Mouse (Mus musculus): ENCODE results near the gene Gm20509. TPM values are rescaled to one million over a fixed set of nuclear protein-coding genes. Genes with fewer than 3 reads are reported as not detected.
"Not testable (repeated sequence)": the region's sequence is repeated elsewhere in the genome, so short reads cannot be mapped to it uniquely, and the experiment has no call there.

The Gm20509 gene
- total RNA-seq, 2 experiments from 2014 or later: not detected

- DNase-seq: no peak
Observed at GRCm38 (mm10) chr9:73101536-73101935, 734 bp upstream of the Gm20509 start, which contains the start of gene Khdc3. Gene Khdc3, plus strand, starts transcription at chr9:73101836.

DNA sequence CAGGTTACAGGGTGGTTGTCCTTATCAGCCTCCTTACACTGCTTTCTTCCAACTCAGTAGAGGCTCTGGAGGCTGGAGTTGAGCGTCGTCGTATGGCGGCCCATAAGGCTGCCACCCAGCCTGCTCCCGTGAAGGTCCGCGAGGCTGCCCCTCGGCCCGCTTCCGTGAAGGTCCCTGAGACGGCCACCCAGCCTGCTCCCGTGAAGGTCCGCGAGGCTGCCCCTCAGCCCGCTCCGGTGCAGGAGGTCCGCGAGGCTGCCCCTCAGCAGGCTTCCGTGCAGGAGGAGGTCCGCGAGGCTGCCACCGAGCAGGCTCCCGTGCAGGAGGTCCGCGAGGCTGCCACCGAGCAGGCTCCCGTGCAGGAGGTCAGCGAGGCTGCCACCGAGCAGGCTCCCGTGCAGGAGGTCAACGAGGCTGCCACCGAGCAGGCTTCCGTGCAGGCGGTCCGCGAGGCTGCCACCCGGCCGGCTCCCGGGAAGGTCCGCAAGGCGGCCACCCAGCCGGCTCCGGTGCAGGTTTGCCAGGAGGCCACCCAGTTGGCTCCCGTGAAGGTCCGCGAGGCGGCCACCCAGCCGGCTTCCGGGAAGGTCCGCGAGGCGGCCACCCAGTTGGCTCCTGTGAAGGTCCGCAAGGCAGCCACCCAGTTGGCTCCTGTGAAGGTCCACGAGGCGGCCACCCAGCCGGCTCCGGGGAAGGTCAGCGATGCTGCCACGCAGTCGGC, 1.0 kb downstream of the Gm20509 start:
- peak; percentile 34 to 36 for DNase-seq

GRCm38 (mm10) chr9:73103880-73104198, 1.6 kb downstream of the Gm20509 start:
- no peak for DNase-seq

DNA sequence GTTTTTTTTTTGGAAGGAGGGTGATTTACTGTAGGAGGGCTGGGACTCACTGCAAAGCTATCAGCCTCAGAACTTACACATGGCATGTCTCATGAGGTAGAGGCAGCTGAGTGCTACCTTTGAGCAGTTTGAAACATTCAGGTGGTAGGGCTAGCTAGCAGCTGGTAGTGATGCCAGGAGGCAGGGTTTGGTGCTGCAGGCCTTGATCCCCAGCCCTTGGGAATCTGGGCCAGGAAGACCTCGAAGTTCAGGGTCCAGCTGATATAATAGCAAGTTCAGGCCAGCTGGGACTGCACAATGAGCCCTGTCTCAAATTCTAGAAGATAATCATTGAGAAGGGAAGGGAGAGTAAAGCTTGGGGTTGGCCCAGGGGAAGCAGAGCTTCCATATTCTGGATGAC, 2.9 kb downstream of the Gm20509 start:
- no peak for DNase-seq

DNA sequence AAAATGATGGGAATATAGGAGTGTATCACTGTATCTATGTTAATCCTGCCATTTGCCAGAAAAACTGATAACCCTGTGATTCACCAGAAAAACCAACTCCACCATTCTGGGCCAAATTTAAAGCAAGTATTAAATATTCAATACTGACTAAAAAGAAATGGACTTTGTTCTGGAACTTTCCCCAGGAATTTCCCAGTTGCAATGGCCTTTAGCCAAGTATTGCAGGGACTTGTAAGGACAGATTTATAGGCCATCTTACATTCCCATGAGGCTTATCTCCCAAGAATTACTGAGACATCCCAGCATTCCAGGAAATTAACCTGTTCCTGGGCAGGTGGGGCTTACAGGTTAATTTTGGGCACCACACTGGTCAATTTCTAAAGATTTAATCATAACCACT, 3.5 kb downstream of the Gm20509 start:
- no peak for DNase-seq

DNA sequence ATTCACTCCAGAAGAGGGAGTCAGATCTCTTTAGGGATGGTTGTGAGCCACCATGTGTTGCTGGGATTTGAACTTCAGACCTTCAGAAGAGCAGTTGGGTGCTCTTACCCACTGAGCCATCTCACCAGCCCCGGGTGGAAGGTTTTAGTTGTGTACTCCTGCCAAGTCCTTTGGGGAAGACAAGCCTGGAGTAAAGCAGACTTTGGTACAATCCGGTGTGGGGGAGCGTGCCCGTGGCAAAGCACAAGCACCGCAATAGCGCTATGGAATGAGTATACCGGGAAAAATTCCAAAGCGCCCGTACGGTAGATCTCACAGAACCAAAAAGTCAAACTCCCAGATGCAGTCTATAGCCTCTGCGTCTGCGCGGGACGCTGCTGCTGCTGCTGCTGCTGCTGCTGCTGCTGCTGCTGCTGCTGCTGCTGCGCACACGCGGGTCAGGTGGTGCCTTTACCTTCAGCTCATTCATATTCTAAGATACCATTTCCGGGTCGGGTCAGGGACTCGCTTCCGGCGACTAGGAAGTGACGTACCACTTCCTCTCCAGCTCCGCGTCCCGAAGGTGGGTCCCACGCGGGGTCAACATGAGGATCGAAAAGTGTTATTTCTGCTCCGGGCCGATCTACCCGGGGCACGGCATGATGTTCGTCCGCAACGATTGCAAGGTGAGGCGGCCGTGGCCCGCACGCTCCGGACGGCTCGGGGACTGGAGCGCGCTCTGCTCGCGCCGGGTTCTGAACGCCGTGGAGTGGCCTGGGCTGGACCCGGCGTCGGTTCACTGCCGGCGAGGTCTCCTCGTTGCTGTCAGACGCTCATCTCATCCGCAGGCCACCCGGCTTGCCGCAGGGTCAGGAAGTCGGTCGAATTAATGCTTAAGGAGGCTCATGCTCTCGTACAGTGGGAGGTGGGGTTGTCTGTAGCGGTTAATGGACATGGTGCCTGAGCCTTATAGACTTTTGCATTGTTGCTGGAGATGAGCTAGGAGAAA, 10.9 kb downstream of the Gm20509 start, which contains the start of gene Rsl24d1:
Rsl24d1 (plus strand) TSS at position 508 of the 988 bp plus-strand sequence.
- peak; percentile 91 to 93 for DNase-seq

DNA sequence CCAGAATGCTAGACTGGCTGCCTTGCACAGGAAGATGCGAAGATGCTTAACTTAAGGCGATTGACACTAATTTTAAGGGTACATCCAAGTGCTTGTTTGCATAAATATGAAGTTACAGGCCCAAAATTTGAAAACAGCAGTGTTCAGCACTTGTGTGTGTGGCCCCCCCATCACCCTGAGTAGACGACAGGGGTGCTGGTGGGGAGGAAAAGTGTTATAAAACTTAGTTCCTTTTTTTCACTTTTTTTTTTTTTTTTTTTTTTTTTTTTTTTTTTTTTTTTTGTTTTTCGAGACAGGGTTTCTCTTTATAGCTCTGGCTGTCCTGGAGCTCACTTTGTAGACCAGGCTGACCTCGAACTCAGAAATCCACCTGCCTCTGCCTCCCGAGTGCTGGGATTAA, 14.4 kb downstream of the Gm20509 start:
- not testable (repeated sequence) for DNase-seq

- DNase-seq: no peak
Observed at GRCm38 (mm10) chr9:73118012-73118411, 15.7 kb downstream of the Gm20509 start.

- peak in 1 of 2 experiments; percentile 22 for DNase-seq
Observed at GRCm38 (mm10) chr9:73121735-73122134, 19.5 kb downstream of the Gm20509 start.

- DNase-seq: peak in 1 of 2 experiments; percentile 5
Observed at GRCm38 (mm10) chr9:73125043-73125570, 22.8 kb downstream of the Gm20509 start.

- no peak for DNase-seq
Observed at GRCm38 (mm10) chr9:73127457-73127856, 25.2 kb downstream of the Gm20509 start.

- DNase-seq: no peak
Observed at GRCm38 (mm10) chr9:73129875-73130274, 27.6 kb downstream of the Gm20509 start.

DNA sequence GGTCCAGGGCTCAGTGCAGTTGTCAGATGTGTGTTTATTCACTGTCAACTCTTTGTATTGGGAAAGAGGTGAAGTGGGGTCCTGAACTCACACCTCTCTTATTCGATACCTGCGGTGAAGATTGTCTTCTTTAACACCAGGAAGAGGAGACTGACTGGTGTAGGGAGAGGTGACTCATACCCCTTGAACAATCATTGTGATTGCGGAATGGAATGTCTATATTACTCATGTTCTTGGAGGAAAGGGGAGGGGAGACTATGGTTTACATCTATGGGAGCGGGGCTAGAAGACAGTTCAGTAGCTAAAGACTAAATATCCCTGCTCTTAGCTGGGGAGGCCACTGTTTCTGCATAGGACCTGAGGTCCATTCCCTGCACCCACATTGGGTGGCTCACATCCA, 28.3 kb downstream of the Gm20509 start:
- DNase-seq: no peak

- DNase-seq: no peak
Observed at GRCm38 (mm10) chr9:73137341-73137886, 35.1 kb downstream of the Gm20509 start.

DNA sequence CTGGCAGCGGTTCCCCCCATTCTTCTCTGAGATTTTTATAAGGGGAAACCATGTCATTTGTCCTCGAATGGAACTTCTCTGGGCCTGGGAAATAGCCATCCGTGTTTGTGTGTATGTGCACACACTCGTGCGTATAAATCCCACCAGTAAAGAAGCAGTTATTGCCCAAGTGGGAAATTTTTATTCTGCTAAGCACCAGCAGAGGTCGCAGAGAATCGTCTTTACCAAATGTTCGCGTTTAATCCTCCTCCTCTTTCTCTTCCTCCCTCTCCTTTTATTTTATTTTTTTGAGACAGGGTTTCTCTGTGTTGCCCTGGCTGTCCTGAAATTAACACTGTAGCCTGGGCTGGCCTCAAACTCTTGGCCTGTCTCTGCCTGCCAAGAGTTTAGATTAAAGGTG, 52.1 kb downstream of the Gm20509 start:
- no peak for DNase-seq

GRCm38 (mm10) chr9:73157968-73158367, 55.7 kb downstream of the Gm20509 start:
- DNase-seq: no peak

DNA sequence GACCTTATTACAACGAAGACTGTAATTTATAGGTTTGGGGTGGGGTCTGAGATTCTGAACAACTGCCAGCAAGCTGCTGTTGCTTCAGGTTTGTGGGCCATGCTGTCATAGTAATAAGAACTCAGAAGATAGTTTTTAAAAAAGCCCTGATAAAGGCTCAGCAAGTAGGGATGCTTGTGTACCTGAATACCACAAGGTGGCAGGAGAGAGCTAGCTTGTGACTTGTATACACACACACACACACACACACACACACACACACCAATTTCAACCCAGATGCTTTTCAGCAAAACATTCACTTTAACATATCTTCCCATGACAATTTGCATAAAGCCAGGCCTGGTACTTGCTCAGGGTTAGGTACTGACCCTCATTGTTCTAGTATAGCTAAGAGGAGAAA, 57.0 kb downstream of the Gm20509 start:
- DNase-seq: peak in 1 of 2 experiments; percentile 10

- peak; percentile 56 to 85 for DNase-seq
Observed at GRCm38 (mm10) chr9:73162571-73163333, 60.5 kb downstream of the Gm20509 start.

DNA sequence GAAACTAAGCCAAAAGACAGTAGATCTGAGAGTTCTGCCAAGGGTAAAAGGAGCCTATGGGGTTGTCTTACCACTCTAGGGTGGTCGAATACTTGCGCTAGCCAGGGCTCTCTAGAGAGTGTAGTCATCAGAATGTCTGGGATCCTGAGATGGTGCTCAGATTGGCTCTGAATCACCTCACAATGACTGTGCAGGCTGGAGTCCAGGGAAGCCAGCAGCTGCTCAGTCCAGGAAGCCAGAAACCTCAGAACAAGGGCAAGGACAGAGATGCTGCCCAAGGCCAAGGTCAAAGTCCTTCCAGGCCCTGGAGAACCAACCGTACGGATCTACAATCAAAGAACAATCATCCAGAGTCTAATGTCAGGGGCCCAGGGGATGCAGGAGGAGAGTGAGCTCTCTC, 63.4 kb downstream of the Gm20509 start:
- peak; percentile 8 to 12 for DNase-seq
